Mouse (Mus musculus) stomach, postnatal 0 days (tissue): Measurements from ENCODE around the gene Trim72.

Experiments used
- CTCF ChIP-seq: IDR thresholded peaks from 2 replicates; pipeline ENCODE4 v1.5.1; 2016; ENCODE audit warnings: antibody characterized with exemption, low read depth, mild to moderate bottlenecking, moderate library complexity
- EP300 ChIP-seq: optimal IDR thresholded peaks from 2 replicates; pipeline ENCODE3; 2016; ENCODE audit warnings: antibody characterized with exemption

GRCm38 (mm10) chr7:128025381-128025780, 21.6 kb downstream of the Trim72 start:
- TF ChIP-seq CTCF, result no peak
- TF ChIP-seq EP300, result no peak
